Mouse (Mus musculus) adrenal gland, postnatal 25 days (tissue): Measurements from ENCODE around the gene Nkapd1. TPM values are rescaled to one million over a fixed set of nuclear protein-coding genes. Genes with fewer than 3 reads are reported as not detected.

Source experiments
- DNase-seq: peaks from one replicate; pipeline ENCODE4 v3.0.0; 2021; ENCODE audit warnings: mixed read lengths
- total RNA-seq: library from RNA; stranded (reverse); gene quantifications from 2 replicates; pipeline ENCODE4 v1.2.3, GENCODE M21; 2021

Nkapd1 gene
- total RNA-seq, 1 experiment from 2014 or later = 28.6 TPM

DNA sequence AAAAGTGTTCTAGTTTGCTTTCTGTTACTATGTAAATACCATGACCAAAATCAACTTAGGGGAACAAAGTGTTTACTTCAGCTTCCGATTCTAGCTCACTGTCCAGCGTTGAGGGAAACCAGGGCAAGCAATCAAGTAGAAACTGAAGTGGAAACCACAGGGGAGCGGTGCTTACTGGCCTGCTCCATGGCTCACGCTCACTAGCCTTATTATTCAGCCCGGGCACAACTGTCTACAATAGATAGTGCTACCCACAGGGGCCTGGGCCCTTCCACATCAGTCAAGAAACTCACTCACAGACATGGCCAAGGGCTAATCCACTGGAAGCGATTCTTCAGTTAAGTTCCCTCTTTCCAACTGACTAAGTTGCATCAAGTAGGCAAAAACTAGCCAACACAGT is 15.7 kb downstream of the Nkapd1 start:
- DNase-seq = no peak

DNA sequence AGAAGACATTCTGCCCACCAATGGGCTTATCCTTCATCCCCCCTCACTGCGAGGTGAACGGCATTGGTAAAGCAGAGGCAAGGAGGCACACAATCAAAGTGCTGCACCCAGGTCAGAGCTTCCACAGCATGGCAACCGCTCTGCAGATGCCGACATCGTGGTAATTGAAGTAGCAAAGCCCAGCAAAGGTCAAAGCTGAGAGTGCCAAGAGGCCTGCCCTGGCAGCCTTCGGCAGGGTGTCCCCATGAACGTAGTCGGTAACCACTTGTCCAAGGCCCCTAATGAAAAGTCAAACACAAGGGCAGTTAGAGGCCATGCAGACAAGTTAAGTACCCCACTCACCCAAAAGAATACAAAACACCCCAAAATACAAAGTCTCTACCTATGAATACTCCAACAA is 20.3 kb downstream of the Nkapd1 start:
- DNase-seq = no peak

GRCm38 (mm10) chr9:50594794-50595417 is 22.4 kb downstream of the Nkapd1 start:
- DNase-seq = no peak

DNA sequence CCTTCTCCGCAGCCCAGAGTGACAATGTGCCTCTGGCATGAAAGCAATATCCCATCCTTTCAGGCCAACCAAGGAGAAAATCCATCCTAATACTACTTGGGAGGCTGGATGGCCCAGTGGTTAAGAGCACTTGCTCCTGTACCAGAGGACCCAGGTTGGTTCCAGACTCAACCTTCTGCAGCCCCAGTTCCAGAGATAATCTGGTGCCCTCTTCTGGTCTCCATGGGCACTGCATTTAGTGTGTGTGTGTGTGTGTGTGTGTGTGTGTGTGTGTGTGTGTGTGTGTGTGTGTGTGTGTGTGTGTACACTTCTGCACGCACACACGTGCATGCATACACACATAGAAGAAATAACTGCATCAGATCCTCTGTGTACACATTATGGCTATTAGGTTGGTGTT is 23.7 kb downstream of the Nkapd1 start:
- DNase-seq = peak; percentile 21

DNA sequence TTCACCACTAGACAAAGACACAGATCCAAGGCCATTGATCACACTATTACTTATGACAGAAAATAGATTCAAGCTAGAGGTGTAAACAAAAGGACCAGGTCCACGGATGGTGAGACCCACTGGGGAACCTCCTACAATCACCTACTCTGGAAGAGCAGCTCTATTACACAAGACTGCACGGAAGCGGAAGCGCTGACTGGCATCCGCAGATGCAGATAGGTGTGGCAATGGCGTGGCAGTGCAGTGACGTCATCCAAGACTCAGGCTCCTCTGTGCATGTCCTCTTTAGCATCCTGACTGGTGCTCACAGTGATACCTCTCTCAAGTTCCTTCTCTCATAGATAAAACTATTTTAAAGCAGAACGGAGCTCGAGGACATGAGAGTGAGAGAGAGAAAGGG is 24.3 kb downstream of the Nkapd1 start:
- DNase-seq = no peak

- peak; percentile 13 for DNase-seq
Measured at GRCm38 (mm10) chr9:50590856-50591518, 26.3 kb downstream of the Nkapd1 start.

DNA sequence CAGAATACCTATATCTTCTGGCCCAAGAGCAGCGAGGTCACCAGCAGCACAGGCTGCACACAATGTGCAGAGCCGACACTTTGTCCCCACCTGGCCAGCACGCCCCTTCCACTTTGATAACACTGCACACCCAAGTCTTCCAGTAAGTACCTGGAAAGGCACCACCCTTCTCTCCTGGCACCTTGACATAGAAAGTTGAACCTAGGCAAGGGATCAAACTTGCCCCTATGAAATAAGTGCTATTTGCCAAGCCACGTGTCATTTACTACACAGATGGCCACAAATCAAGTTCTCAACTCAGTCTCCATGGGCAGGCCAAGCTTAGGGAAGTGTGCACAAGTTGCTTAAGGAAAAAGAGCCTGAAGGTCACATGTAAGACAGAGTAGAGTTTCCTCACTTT is 30.3 kb downstream of the Nkapd1 start:
- DNase-seq = no peak

GRCm38 (mm10) chr9:50585145-50585818 is 32.0 kb downstream of the Nkapd1 start:
- no peak for DNase-seq

DNA sequence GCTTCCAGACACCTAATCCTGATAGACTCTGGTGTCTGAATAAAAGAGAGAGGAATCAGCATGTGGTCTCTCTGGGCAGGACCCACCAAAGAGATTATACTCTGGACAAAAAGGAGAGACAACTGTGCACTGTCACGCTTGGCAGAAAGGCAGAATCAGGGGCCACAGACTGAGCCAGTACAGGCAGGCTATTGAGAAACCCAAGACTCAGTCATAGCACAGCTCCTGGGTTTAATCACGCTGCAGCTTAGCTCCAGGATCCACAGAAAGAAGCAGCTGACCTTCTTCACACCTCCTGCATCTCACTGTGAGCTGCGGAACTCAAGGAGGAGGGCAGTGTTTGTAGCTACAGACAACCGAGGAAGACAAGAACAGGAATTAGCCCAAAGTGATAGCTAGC is 36.9 kb downstream of the Nkapd1 start:
- DNase-seq = no peak

- no peak for DNase-seq
Measured at GRCm38 (mm10) chr9:50569599-50570525, 47.4 kb downstream of the Nkapd1 start.

GRCm38 (mm10) chr9:50567881-50568280 is 49.4 kb downstream of the Nkapd1 start:
- no peak for DNase-seq

DNA sequence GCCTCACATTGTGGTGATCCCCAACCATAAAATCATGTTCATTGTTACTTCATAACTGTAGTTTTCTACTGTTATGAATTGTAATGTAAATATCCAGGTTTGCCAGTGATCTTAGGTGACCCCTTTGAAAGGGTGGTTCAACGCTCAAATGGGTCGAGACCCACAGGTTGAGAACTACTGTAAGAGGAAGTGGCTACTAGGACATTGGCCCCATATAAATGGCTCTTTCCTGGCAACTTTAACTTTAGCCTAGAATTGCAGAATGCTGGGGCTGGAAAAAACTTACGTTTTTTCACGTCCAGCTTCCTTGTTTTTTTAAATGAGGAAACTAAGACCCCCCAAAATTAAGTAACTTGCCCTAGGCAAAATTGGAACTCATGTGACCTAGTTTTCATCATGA is 49.9 kb downstream of the Nkapd1 start:
- no peak for DNase-seq

- no peak for DNase-seq
Measured at GRCm38 (mm10) chr9:50565940-50566339, 51.3 kb downstream of the Nkapd1 start.

DNA sequence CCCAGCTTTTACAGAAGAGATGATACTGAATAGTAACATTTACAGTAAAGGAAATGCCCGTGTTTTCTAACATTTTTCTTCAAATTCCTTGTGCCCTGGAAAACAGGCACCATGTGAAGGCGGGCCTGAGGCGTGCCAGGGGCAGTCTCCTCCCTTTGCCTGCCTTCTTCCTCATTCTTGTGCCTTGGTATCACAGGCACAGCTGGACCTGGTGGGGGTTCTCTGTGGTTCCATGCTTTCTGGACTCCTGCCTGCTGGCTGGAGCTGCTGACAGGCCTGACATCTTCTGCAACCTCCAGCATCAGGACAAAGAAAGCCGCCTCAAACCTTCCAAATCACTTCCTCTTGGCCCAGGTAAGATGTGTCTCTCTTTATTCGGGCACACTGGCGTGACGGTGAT is 52.1 kb downstream of the Nkapd1 start:
- DNase-seq = no peak

DNA sequence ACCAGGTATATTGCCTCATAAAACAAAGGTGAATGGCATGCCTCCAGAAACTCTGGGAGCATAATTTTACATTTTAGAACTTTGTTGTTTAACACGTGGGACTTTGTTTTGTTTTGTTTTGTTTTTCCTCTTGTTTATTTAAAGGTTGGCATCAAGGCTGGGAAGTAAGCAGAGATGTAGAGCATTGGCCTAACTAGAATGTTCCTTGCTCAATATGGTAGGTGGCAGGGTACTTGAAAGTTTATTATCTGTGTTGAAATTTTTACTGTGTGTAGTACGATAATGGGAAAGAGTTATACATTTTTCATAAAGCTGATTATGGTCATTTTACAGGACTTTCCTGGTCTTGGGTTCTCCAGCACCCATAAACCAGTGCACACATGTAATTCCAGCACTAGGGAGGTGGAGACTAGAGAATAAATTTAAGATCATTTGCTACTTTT is 55.3 kb downstream of the Nkapd1 start:
- DNase-seq = no peak

GRCm38 (mm10) chr9:50561145-50561917 is 55.9 kb downstream of the Nkapd1 start, which contains the start of gene Tex12:
Gene Tex12 (minus strand): TSS chr9:50561325.
- no peak for DNase-seq

Other genes with a start within 250 kb of the Nkapd1 start
- gene Plet1, start 122.9 kb downstream of the Nkapd1 start, total RNA-seq = 0.18 TPM in 1 of 2 replicates, not detected in the other
- 68.9 and 81.6 TPM in 2 replicates for gene Pts, start 88.7 kb downstream of the Nkapd1 start, total RNA-seq
- 3.4 and 5.1 TPM in 2 replicates for gene Il18, start 62.6 kb downstream of the Nkapd1 start, total RNA-seq
- gene Bco2, start 62.3 kb downstream of the Nkapd1 start, total RNA-seq = 4.5 and 4.8 TPM in 2 replicates
- not detected in 2 replicates for gene Tex12, start 56.1 kb downstream of the Nkapd1 start, total RNA-seq
- gene Sdhd, start 13.7 kb downstream of the Nkapd1 start, total RNA-seq = 234 and 247 TPM in 2 replicates
- gene Timm8b, start 13.6 kb downstream of the Nkapd1 start, total RNA-seq = 189 and 190 TPM in 2 replicates
- 2.2 and 5.4 TPM in 2 replicates for gene Pih1d2, start 143 bp downstream of the Nkapd1 start, total RNA-seq
- 126 and 129 TPM in 2 replicates for gene Dlat, start 42.3 kb upstream of the Nkapd1 start, total RNA-seq
- gene Dixdc1, start 122.1 kb upstream of the Nkapd1 start, total RNA-seq = 8.1 and 8.4 TPM in 2 replicates
- gene 2310030G06Rik, start 129.1 kb upstream of the Nkapd1 start, total RNA-seq = 3.0 and 6.0 TPM in 2 replicates
- gene Cryab, start 133.9 kb upstream of the Nkapd1 start, total RNA-seq = 21.0 and 21.2 TPM in 2 replicates
- 2.0 and 2.9 TPM in 2 replicates for gene Hspb2, start 134.9 kb upstream of the Nkapd1 start, total RNA-seq
- gene Fdxacb1, start 150.8 kb upstream of the Nkapd1 start, total RNA-seq = 8.2 and 9.0 TPM in 2 replicates
- gene Alg9, start 157.6 kb upstream of the Nkapd1 start, total RNA-seq = 28.8 and 32.7 TPM in 2 replicates
- gene 1110032A03Rik, start 158.1 kb upstream of the Nkapd1 start, total RNA-seq = 36.7 and 44.8 TPM in 2 replicates
- 28.4 and 29.6 TPM in 2 replicates for gene Ppp2r1b, start 227.8 kb upstream of the Nkapd1 start, total RNA-seq